In genomic region chr17:66755191-66755654, GRCm38 (mm10) we compare ENCODE assay signal across 9 mouse cellular contexts.
DNase-seq lines count a peak whose midpoint lies in the region; ATAC-seq lines count a peak whose summit lies in the region.
"Had no signal": no experiment of that assay in that cellular context is flagged by ENCODE, and none has a peak within 500 bp of the region (broad histone marks: within the 10 kb centered on the region; RNA-seq: fewer than 3 reads in every experiment).

No protein-coding gene starts in this region.

- H3K4me2 ChIP-seq in kidney, embryonic 14.5 days (replicated peaks; ENCODE audit: low read depth, low read length): no peak overlapping the region
- no peak overlapping the region for H3K4me2 ChIP-seq in limb, embryonic 13.5 days (replicated peaks)
- no peak overlapping the region for H3K4me2 ChIP-seq in neural tube, embryonic 13.5 days

- no peak overlapping the region for H3K9ac ChIP-seq in kidney, embryonic 14.5 days (ENCODE audit: low read depth, low read length)
- no peak overlapping the region for H3K9ac ChIP-seq in limb, embryonic 13.5 days
- no peak overlapping the region for H3K9ac ChIP-seq in neural tube, embryonic 13.5 days

- H3K27ac ChIP-seq in kidney, embryonic 14.5 days (ENCODE audit: low read depth, low read length): 0 out of 2 replicates have a peak overlapping the region, but pooled peaks have one; percentile 24
- H3K27ac ChIP-seq in limb, embryonic 13.5 days: no peak overlapping the region
- H3K27ac ChIP-seq in neural tube, embryonic 13.5 days (replicated peaks): no peak overlapping the region

- H3K9me3 ChIP-seq in kidney, embryonic 14.5 days (ENCODE audit: control insufficient read depth, low read length): no peaks in the 10 kb centered on the region
- no peaks in the 10 kb centered on the region for H3K9me3 ChIP-seq in limb, embryonic 13.5 days
- H3K9me3 ChIP-seq in neural tube, embryonic 13.5 days: no peaks in the 10 kb centered on the region

- ATAC-seq in granulocyte monocyte progenitor cell, adult 5-6 weeks (replicated peaks; ENCODE audit: poor library complexity, severe bottlenecking): peak; percentile 81
- ATAC-seq in kidney, embryonic 14.5 days (ENCODE audit: low FRiP score, low TSS enrichment): peak; percentile 61; the same call in 1 of the 2 replicates
- peak; percentile 9; the same call in 1 of the 2 replicates for ATAC-seq in limb, embryonic 13.5 days (ENCODE audit: low FRiP score, low read depth)
- peak; percentile 25; the same call in 1 of the 2 replicates for ATAC-seq in neural tube, embryonic 13.5 days (ENCODE audit: low read depth)

- H3K4me3 ChIP-seq in kidney, embryonic 14.5 days (ENCODE audit: low read length): no peak overlapping the region
- H3K4me3 ChIP-seq in limb, embryonic 13.5 days: no peak overlapping the region
- H3K4me3 ChIP-seq in neural tube, embryonic 13.5 days: no peak overlapping the region

- 20% methylated on average over 3 of the region's 3 CpGs for WGBS in kidney, embryonic 14.5 days
- WGBS in limb, embryonic 13.5 days: 10% methylated on average over 3 of the region's 3 CpGs
- 12% methylated on average over 3 of the region's 3 CpGs for WGBS in neural tube, embryonic 13.5 days

- H3K36me3 ChIP-seq in kidney, embryonic 14.5 days (ENCODE audit: control insufficient read depth, insufficient read depth, low read length): no peaks in the 10 kb centered on the region
- peaks cover under 1% of the 10 kb centered on the region for H3K36me3 ChIP-seq in limb, embryonic 13.5 days
- no peaks in the 10 kb centered on the region for H3K36me3 ChIP-seq in neural tube, embryonic 13.5 days

- H3K27me3 ChIP-seq in kidney, embryonic 14.5 days (ENCODE audit: control insufficient read depth, insufficient read depth, low read length): no peaks in the 10 kb centered on the region
- H3K27me3 ChIP-seq in limb, embryonic 13.5 days: peaks cover 50% of the 10 kb centered on the region
- H3K27me3 ChIP-seq in neural tube, embryonic 13.5 days: no peaks in the 10 kb centered on the region
- H3K27me3 ChIP-seq: CH12.LX had no signal

- peaks cover 13% of the 10 kb centered on the region; the same call in 1 of the 2 replicates for H3K4me1 ChIP-seq in kidney, embryonic 14.5 days (ENCODE audit: control insufficient read depth, insufficient read depth, low read length)
- H3K4me1 ChIP-seq in limb, embryonic 13.5 days: peaks cover 17% of the 10 kb centered on the region
- peaks cover 34% of the 10 kb centered on the region for H3K4me1 ChIP-seq in neural tube, embryonic 13.5 days (replicated peaks)

- peak; percentile 33 for DNase-seq in gastrocnemius, postnatal 10 days
- DNase-seq in gastrocnemius, adult 8-10 months (ENCODE audit: low spot score in 2 of 2): no peak
- peak; percentile 25 to 45 for DNase-seq in cerebellum, postnatal 25 days
- no peak for DNase-seq in spleen, postnatal 36 days (ENCODE audit: low spot score in 2 of 2)

Comparison
In these comparisons a context has a peak if more than half of its experiments do, and no peak if none do; other contexts are left out.
1. DNase-seq: peak in gastrocnemius, postnatal 10 days (single experiment) and cerebellum, postnatal 25 days (2 of 2); none in gastrocnemius, adult 8-10 months (0 of 2) and spleen, postnatal 36 days (0 of 2).
2. ATAC-seq: peak in every context shown above with its lines; median percentile 81 in granulocyte monocyte progenitor cell, adult 5-6 weeks; 61 in kidney, embryonic 14.5 days; 25 in neural tube, embryonic 13.5 days; 9 in limb, embryonic 13.5 days.